In genomic region chr11:120267274-120267673, GRCm38 (mm10) we compare ENCODE assay signal across 19 mouse cellular contexts. TPM values are rescaled to one million over a fixed set of nuclear protein-coding genes. Genes with fewer than 3 reads are reported as not detected.
DNase-seq lines count a peak whose midpoint lies in the region; ATAC-seq and TF ChIP-seq lines count a peak whose summit lies in the region.
"Had no signal": no experiment of that assay in that cellular context is flagged by ENCODE, and none has a peak within 500 bp of the region (broad histone marks: within the 10 kb centered on the region; RNA-seq: fewer than 3 reads in every experiment).

No protein-coding gene starts in this region.

- DNase-seq in hindbrain, embryonic 11.5 days (ENCODE audit: low spot score), result no peak
- peak; percentile 13 for DNase-seq in lung, embryonic 14.5 days
- no peak for DNase-seq in lung, postnatal 25 days (ENCODE audit: low spot score)
- no peak for DNase-seq in embryonic facial prominence, embryonic 10.5 days (ENCODE audit: low spot score)
- no peak for DNase-seq in midbrain, embryonic 14.5 days
- DNase-seq in gastrocnemius, postnatal 4 days (ENCODE audit: low spot score in 2 of 2), result no peak
- DNase-seq: adrenal gland, adult 2 months; cerebellum, adult 2 months; gastrocnemius, postnatal 14 days; heart, adult 2 months; liver; lung, adult 18-20 months; thymus, postnatal 25 days had no signal

- H3K4me2 ChIP-seq in hindbrain, embryonic 12.5 days (replicated peaks), result no peak overlapping the region
- no peak overlapping the region for H3K4me2 ChIP-seq in hindbrain, embryonic 11.5 days (replicated peaks; ENCODE audit: low read depth, low read length)
- H3K4me2 ChIP-seq in lung, embryonic 14.5 days, result no peak overlapping the region
- no peak overlapping the region for H3K4me2 ChIP-seq in midbrain, embryonic 14.5 days (ENCODE audit: low read length)
- H3K4me2 ChIP-seq: embryonic facial prominence, embryonic 12.5 days; heart, embryonic 15.5 days had no signal

- WGBS in hindbrain, embryonic 12.5 days, result 95% methylated on average over 2 of the region's 2 CpGs
- 97% methylated on average over 2 of the region's 2 CpGs for WGBS in hindbrain, embryonic 11.5 days
- WGBS in lung, embryonic 14.5 days, result 82% methylated on average over 2 of the region's 2 CpGs
- WGBS in embryonic facial prominence, embryonic 10.5 days, result 93% methylated on average over 2 of the region's 2 CpGs
- WGBS in midbrain, embryonic 14.5 days, result 89% methylated on average over 2 of the region's 2 CpGs

- H3K27me3 ChIP-seq in hindbrain, embryonic 12.5 days, result no peaks in the 10 kb centered on the region
- no peaks in the 10 kb centered on the region for H3K27me3 ChIP-seq in hindbrain, embryonic 11.5 days (ENCODE audit: control insufficient read depth, insufficient read depth, low read length)
- H3K27me3 ChIP-seq in lung, embryonic 14.5 days (ENCODE audit: insufficient read depth, low read length), result no peaks in the 10 kb centered on the region
- no peaks in the 10 kb centered on the region for H3K27me3 ChIP-seq in embryonic facial prominence, embryonic 10.5 days (replicated peaks; ENCODE audit: low read depth, poor library complexity, severe bottlenecking)
- no peaks in the 10 kb centered on the region for H3K27me3 ChIP-seq in midbrain, embryonic 14.5 days (ENCODE audit: control insufficient read depth, insufficient read depth, low read length)
- H3K27me3 ChIP-seq: embryonic facial prominence, embryonic 12.5 days; heart, embryonic 15.5 days had no signal

- no peak for TF ChIP-seq CTCF in lung, embryonic 14.5 days (IDR thresholded peaks at IDR 0.05; ENCODE audit: low read depth)

- H3K4me3 ChIP-seq in hindbrain, embryonic 12.5 days, result no peak overlapping the region
- H3K4me3 ChIP-seq in hindbrain, embryonic 11.5 days (ENCODE audit: low read depth, low read length), result no peak overlapping the region
- no peak overlapping the region for H3K4me3 ChIP-seq in lung, embryonic 14.5 days (ENCODE audit: low read depth, low read length)
- H3K4me3 ChIP-seq in embryonic facial prominence, embryonic 10.5 days, result no peak overlapping the region
- H3K4me3 ChIP-seq in midbrain, embryonic 14.5 days (replicated peaks; ENCODE audit: low read depth, low read length), result no peak overlapping the region
- H3K4me3 ChIP-seq: embryonic facial prominence, embryonic 12.5 days; erythroblast, embryonic 14.5 days; heart, adult 2 months; heart, embryonic 15.5 days had no signal

- no peaks in the 10 kb centered on the region for H3K9me3 ChIP-seq in hindbrain, embryonic 12.5 days (replicated peaks)
- no peaks in the 10 kb centered on the region for H3K9me3 ChIP-seq in hindbrain, embryonic 11.5 days (ENCODE audit: control insufficient read depth, low read length)
- no peaks in the 10 kb centered on the region for H3K9me3 ChIP-seq in lung, embryonic 14.5 days (ENCODE audit: low read depth, low read length)
- no peaks in the 10 kb centered on the region for H3K9me3 ChIP-seq in embryonic facial prominence, embryonic 10.5 days
- H3K9me3 ChIP-seq in midbrain, embryonic 14.5 days (ENCODE audit: control insufficient read depth, low read length), result no peaks in the 10 kb centered on the region
- H3K9me3 ChIP-seq: embryonic facial prominence, embryonic 12.5 days; heart, embryonic 15.5 days had no signal

- no peak for ATAC-seq in hindbrain, embryonic 12.5 days (ENCODE audit: low FRiP score)
- no peak for ATAC-seq in hindbrain, embryonic 11.5 days (ENCODE audit: low FRiP score)
- ATAC-seq in lung, embryonic 14.5 days (ENCODE audit: insufficient read depth), result no peak
- ATAC-seq in midbrain, embryonic 14.5 days (ENCODE audit: low FRiP score, low TSS enrichment), result no peak
- ATAC-seq: intestine, postnatal 0 days had no signal

- peak overlapping the region; percentile 35; the same call in 1 of the 2 replicates for H3K27ac ChIP-seq in hindbrain, embryonic 12.5 days
- H3K27ac ChIP-seq in hindbrain, embryonic 11.5 days (ENCODE audit: low read depth, low read length), result no peak overlapping the region
- peak overlapping the region; percentile 30; the same call in 1 of the 2 replicates for H3K27ac ChIP-seq in lung, embryonic 14.5 days (ENCODE audit: low read depth)
- 0 out of 2 replicates have a peak overlapping the region, but pooled peaks have one; percentile 5 for H3K27ac ChIP-seq in embryonic facial prominence, embryonic 10.5 days (replicated peaks)
- peak overlapping the region; percentile 22; the same call in 1 of the 2 replicates for H3K27ac ChIP-seq in midbrain, embryonic 14.5 days (replicated peaks; ENCODE audit: low read depth, low read length)
- H3K27ac ChIP-seq: embryonic facial prominence, embryonic 12.5 days; heart, adult 2 months; heart, embryonic 15.5 days; macrophage had no signal

- H3K4me1 ChIP-seq in hindbrain, embryonic 12.5 days, result peaks cover 68% of the 10 kb centered on the region
- 0 out of 2 replicates have a peak, but pooled peaks cover 6% of the 10 kb centered on the region for H3K4me1 ChIP-seq in hindbrain, embryonic 11.5 days (replicated peaks; ENCODE audit: control insufficient read depth, insufficient read depth, low read length)
- H3K4me1 ChIP-seq in lung, embryonic 14.5 days (ENCODE audit: insufficient read depth), result peaks cover 32% of the 10 kb centered on the region
- H3K4me1 ChIP-seq in embryonic facial prominence, embryonic 10.5 days, result peaks cover 76% of the 10 kb centered on the region
- peaks cover 25% of the 10 kb centered on the region for H3K4me1 ChIP-seq in midbrain, embryonic 14.5 days (ENCODE audit: control insufficient read depth, insufficient read depth, low read length)

- H3K9ac ChIP-seq in hindbrain, embryonic 12.5 days, result no peak overlapping the region
- no peak overlapping the region for H3K9ac ChIP-seq in hindbrain, embryonic 11.5 days (ENCODE audit: low read depth, low read length)
- no peak overlapping the region for H3K9ac ChIP-seq in lung, embryonic 14.5 days
- H3K9ac ChIP-seq in midbrain, embryonic 14.5 days (replicated peaks; ENCODE audit: low read length), result no peak overlapping the region
- H3K9ac ChIP-seq: embryonic facial prominence, embryonic 12.5 days; heart, embryonic 15.5 days had no signal

- H3K36me3 ChIP-seq in hindbrain, embryonic 12.5 days, result peaks cover 43% of the 10 kb centered on the region
- peaks cover 9% of the 10 kb centered on the region for H3K36me3 ChIP-seq in hindbrain, embryonic 11.5 days (ENCODE audit: control insufficient read depth, insufficient read depth, low read length)
- peaks cover 29% of the 10 kb centered on the region for H3K36me3 ChIP-seq in lung, embryonic 14.5 days (ENCODE audit: insufficient read depth)
- peaks cover 98% of the 10 kb centered on the region for H3K36me3 ChIP-seq in embryonic facial prominence, embryonic 10.5 days (replicated peaks)
- H3K36me3 ChIP-seq in midbrain, embryonic 14.5 days (ENCODE audit: control insufficient read depth, insufficient read depth, low read length), result peaks cover 28% of the 10 kb centered on the region

RNA-seq across cellular contexts. Expression of gene Bahcc1, which starts 34.5 kb away (rescaled TPM):
- polyA plus RNA-seq in hindbrain, embryonic 12.5 days (2016; fragmentation: Nextera tagmentation; extraction: Ambion mirVana), result 21.9 and 23.8 TPM in 2 replicates
- polyA plus RNA-seq in hindbrain, embryonic 11.5 days (2014; fragmentation: Nextera tagmentation; extraction: Ambion mirVana), result 18.1 and 23.1 TPM in 2 replicates
- polyA plus RNA-seq in lung, embryonic 14.5 days (2014; fragmentation: Nextera tagmentation; extraction: Ambion mirVana), result 14.3 and 15.6 TPM in 2 replicates
- polyA plus RNA-seq in embryonic facial prominence, embryonic 10.5 days (2016; fragmentation: Nextera tagmentation; extraction: Ambion mirVana), result 18.0 and 18.4 TPM in 2 replicates
- polyA plus RNA-seq in midbrain, embryonic 14.5 days (2014; fragmentation: Nextera tagmentation; extraction: Ambion mirVana), result 20.0 and 25.9 TPM in 2 replicates
- 10 to 100 TPM; 13.6 to 15.1 TPM for total RNA-seq in gastrocnemius, postnatal 4 days (2021)
